Mouse (Mus musculus) liver, adult 2 months (tissue): Measurements from ENCODE around the gene Rasgrp1.

Experiments used
- CTCF ChIP-seq: fragments of 200-500 bp; IDR thresholded peaks from 2 replicates; pipeline ENCODE4 v1.5.1; 2011; ENCODE audit warnings: low read depth, low read length, control low read depth
- POLR2A ChIP-seq: fragments of 200-500 bp; IDR thresholded peaks from 2 replicates; pipeline ENCODE4 v1.6.1; 2011; ENCODE audit warnings: low read length, control low read depth; ENCODE audit not compliant: insufficient read depth; ENCODE audit errors: extremely low read depth

DNA sequence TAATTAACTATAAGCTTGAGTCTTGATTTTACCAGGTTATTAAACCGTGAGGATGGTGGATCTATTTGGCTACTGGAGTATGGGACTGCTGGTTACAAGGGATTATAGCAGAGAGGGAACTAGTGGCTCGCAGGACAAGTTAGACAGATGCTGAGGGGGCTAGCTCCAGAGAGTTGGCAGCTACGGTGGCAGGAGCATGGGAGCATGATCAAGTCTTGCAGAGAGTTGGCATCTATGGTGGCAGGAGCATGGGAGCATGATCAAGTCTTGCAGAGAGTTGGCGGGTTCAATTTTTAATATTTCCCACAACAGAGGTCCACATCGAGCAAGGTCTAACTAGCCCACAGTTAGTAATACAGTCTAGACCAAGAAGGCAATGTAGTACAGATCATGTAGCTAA lies 37.9 kb downstream of the Rasgrp1 start:
- TF ChIP-seq CTCF (no peak), POLR2A (no peak)
